Mouse (Mus musculus): ENCODE measurements around the gene Retreg1. TPM values are rescaled to one million over a fixed set of nuclear protein-coding genes. Genes with fewer than 3 reads are reported as not detected.
A peak's percentile ranks its signal among the peaks of the same experiment; 100 is the strongest.

Retreg1 gene
- polyA plus RNA-seq, 1 experiment from 2014 or later = 1.0 TPM

DNA sequence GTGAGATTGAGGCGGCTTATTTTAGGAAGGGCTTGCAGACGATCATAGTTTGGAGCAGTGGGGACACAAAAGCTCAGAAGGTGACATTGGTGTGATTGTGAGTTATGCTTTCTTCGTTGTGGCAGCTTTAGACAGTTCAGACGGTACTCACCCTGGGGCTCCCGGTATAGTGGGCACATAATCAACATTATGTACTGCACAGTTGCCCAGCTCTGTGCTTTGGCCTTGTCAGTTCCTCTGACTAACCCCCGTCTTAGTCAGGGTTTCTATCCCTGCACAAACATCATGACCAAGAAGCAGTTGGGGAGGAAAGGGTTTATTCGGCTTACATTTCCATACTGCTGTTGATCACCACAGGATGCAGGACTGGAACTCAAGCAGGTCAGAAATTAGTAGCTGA is 69.9 kb downstream of the Retreg1 start:
- 67% methylated on average over 7 of the region's 7 CpGs for WGBS (ENCODE audit: insufficient replicate concordance)
- Histone ChIP-seq H3K4me1 (peaks cover 9% of the 10 kb centered on the region; the same call in 1 of the 2 replicates), H3K27me3 (replicated peaks) (no peaks in the 10 kb centered on the region), H3K9ac (no peak overlapping the region), H3K9me3 (replicated peaks) (no peaks in the 10 kb centered on the region), H3K4me3 (no peak overlapping the region), H3K4me2 (no peak overlapping the region), H3K27ac (no peak overlapping the region), H3K36me3 (no peaks in the 10 kb centered on the region)
- no peak for ATAC-seq

DNA sequence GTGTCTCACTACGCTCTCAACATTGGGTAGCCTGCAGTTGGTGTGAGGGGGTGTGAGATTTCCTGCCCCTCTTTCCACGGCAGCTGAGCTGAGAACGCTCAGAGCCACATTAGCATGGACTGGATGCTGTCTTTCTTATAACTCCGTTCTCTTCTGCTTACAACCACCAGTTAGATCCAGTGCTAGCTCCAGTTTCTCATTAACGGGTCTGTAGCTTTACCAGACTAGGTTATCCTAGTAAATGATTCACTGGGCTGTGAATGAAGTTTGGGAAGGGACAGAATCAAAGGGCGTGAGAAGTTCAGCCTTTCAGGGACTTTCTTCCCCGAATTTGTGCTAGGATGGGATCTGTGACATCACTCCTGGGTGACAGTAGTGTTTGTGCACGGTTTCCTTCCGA is 70.7 kb downstream of the Retreg1 start:
- Histone ChIP-seq H3K9ac (no peak overlapping the region), H3K4me3 (no peak overlapping the region), H3K36me3 (no peaks in the 10 kb centered on the region), H3K27me3 (replicated peaks) (no peaks in the 10 kb centered on the region), H3K27ac (no peak overlapping the region), H3K4me1 (peaks cover 9% of the 10 kb centered on the region; the same call in 1 of the 2 replicates), H3K9me3 (replicated peaks) (no peaks in the 10 kb centered on the region), H3K4me2 (no peak overlapping the region)
- 59% methylated on average over 9 of the region's 9 CpGs for WGBS (ENCODE audit: insufficient replicate concordance)
- 0 out of 2 replicates have a peak, but pooled peaks have one; percentile 22 for ATAC-seq

- peaks cover 9% of the 10 kb centered on the region; the same call in 1 of the 2 replicates for H3K4me1 ChIP-seq
- no peak for ATAC-seq
- H3K9me3 ChIP-seq (replicated peaks) = no peaks in the 10 kb centered on the region
- H3K4me2 ChIP-seq = no peak overlapping the region
- H3K27ac ChIP-seq = no peak overlapping the region
- no peak overlapping the region for H3K4me3 ChIP-seq
- 63% methylated on average over 4 of the region's 4 CpGs for WGBS (ENCODE audit: insufficient replicate concordance)
- H3K9ac ChIP-seq = no peak overlapping the region
- no peaks in the 10 kb centered on the region for H3K27me3 ChIP-seq (replicated peaks)
- H3K36me3 ChIP-seq = no peaks in the 10 kb centered on the region
These were observed 71.2 kb downstream of the Retreg1 start for GRCm38 (mm10) chr15:25914160-25914559.

DNA sequence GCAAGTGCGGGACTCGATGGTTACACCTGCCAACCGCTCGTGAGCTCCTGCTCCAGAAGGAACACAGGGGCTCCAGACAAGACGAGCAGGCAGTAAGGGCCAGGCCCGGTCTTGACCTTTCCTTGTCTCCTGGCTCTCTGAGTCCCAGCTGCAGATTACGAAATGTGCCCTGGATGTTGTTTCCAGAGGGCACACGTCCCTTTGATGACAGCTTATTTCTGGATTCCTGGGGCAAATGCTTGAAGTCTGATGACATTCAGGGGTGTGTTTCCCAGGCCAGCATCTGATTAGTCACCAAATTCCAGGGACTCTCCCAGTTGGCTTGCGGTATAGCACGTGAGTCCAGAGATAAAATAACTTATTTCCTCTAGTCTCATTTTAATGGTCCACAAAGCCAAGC is 72.0 kb downstream of the Retreg1 start:
- ATAC-seq = no peak

GRCm38 (mm10) chr15:25915574-25916205 is 72.7 kb downstream of the Retreg1 start:
- H3K36me3 ChIP-seq = no peaks in the 10 kb centered on the region
- 57% methylated on average over 11 of the region's 11 CpGs for WGBS (ENCODE audit: insufficient replicate concordance)
- no peak overlapping the region for H3K4me2 ChIP-seq
- H3K9ac ChIP-seq = no peak overlapping the region
- no peaks in the 10 kb centered on the region for H3K27me3 ChIP-seq (replicated peaks)
- H3K4me3 ChIP-seq = no peak overlapping the region
- H3K9me3 ChIP-seq (replicated peaks) = no peaks in the 10 kb centered on the region
- no peak overlapping the region for H3K27ac ChIP-seq
- H3K4me1 ChIP-seq = peaks cover 4% of the 10 kb centered on the region; the same call in 1 of the 2 replicates
- no peak for ATAC-seq

More for the DNA sequence above, 72.0 kb downstream of the Retreg1 start:
- Histone ChIP-seq H3K4me2 (no peak overlapping the region), H3K9me3 (replicated peaks) (no peaks in the 10 kb centered on the region), H3K27me3 (replicated peaks) (no peaks in the 10 kb centered on the region), H3K9ac (no peak overlapping the region), H3K4me1 (peaks cover 9% of the 10 kb centered on the region; the same call in 1 of the 2 replicates), H3K4me3 (no peak overlapping the region), H3K27ac (no peak overlapping the region), H3K36me3 (no peaks in the 10 kb centered on the region)
- WGBS (ENCODE audit: insufficient replicate concordance) = 63% methylated on average over 10 of the region's 10 CpGs

DNA sequence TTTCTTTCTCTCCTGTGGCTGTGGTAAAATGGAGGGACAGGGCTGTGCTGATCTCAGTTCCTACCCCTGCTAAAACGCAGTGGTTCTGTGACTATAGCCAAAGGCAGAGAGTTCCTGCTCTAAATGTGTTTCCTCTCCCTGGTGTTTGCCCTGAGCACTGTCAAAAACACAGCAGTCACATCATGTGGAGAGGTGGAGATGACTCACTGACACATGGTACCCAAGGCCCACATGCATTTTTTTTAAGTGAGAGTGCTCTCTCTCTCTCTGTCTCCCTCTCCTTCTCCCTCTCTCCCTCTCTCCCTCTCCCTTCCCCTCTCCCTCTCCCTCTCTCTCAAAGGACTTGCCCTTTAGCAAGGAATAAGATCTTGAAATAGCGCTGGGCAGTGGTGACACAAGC is 73.3 kb downstream of the Retreg1 start:
- no peaks in the 10 kb centered on the region for H3K9me3 ChIP-seq (replicated peaks)
- H3K4me1 ChIP-seq = no peaks in the 10 kb centered on the region
- H3K27ac ChIP-seq = no peak overlapping the region
- H3K4me3 ChIP-seq = no peak overlapping the region
- no peak overlapping the region for H3K4me2 ChIP-seq
- no peaks in the 10 kb centered on the region for H3K36me3 ChIP-seq
- H3K9ac ChIP-seq = no peak overlapping the region
- H3K27me3 ChIP-seq (replicated peaks) = no peaks in the 10 kb centered on the region
- WGBS (ENCODE audit: insufficient replicate concordance) = 46% methylated on average over 2 of the region's 2 CpGs
- ATAC-seq = no peak

GRCm38 (mm10) chr15:25918641-25919040 is 75.7 kb downstream of the Retreg1 start:
- no peak for ATAC-seq
- no peak overlapping the region for H3K27ac ChIP-seq
- no peaks in the 10 kb centered on the region for H3K27me3 ChIP-seq (replicated peaks)
- no peak overlapping the region for H3K9ac ChIP-seq
- no peaks in the 10 kb centered on the region for H3K4me1 ChIP-seq
- 70% methylated on average over 7 of the region's 7 CpGs for WGBS (ENCODE audit: insufficient replicate concordance)
- H3K4me2 ChIP-seq = no peak overlapping the region
- H3K36me3 ChIP-seq = no peaks in the 10 kb centered on the region
- no peaks in the 10 kb centered on the region for H3K9me3 ChIP-seq (replicated peaks)
- no peak overlapping the region for H3K4me3 ChIP-seq

DNA sequence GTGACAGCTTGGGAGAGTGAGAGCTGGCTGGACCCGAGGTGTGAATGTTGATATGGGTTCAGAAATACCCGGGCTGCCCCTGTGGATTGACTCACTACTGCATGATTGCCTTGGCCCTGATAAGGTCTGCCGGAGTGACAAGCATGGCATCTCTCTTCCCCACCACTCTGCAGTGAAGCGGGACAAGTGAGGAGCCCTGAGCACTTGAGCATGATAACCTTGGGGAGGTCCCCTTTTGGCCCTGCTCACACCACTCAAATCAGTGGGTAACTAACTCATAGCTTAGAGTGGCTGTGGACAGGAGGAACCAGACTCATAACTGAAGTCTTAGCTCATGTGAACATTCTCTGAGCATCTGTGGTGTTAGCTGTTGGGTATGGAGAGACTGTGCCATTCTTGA is 77.0 kb downstream of the Retreg1 start:
- Histone ChIP-seq H3K4me2 (no peak overlapping the region), H3K27me3 (replicated peaks) (no peaks in the 10 kb centered on the region), H3K4me3 (no peak overlapping the region), H3K27ac (no peak overlapping the region), H3K9me3 (replicated peaks) (no peaks in the 10 kb centered on the region), H3K4me1 (no peaks in the 10 kb centered on the region), H3K36me3 (no peaks in the 10 kb centered on the region), H3K9ac (no peak overlapping the region)
- no peak for ATAC-seq
- WGBS (ENCODE audit: insufficient replicate concordance) = 48% methylated on average over 4 of the region's 4 CpGs

GRCm38 (mm10) chr15:25920886-25921285 is 77.9 kb downstream of the Retreg1 start:
- H3K4me1 ChIP-seq = no peaks in the 10 kb centered on the region
- no peak overlapping the region for H3K4me3 ChIP-seq
- no peak for ATAC-seq
- no peaks in the 10 kb centered on the region for H3K27me3 ChIP-seq (replicated peaks)
- no peaks in the 10 kb centered on the region for H3K9me3 ChIP-seq (replicated peaks)
- H3K4me2 ChIP-seq = no peak overlapping the region
- 72% methylated on average over 6 of the region's 6 CpGs for WGBS (ENCODE audit: insufficient replicate concordance)
- no peak overlapping the region for H3K9ac ChIP-seq
- H3K36me3 ChIP-seq = no peaks in the 10 kb centered on the region
- H3K27ac ChIP-seq = no peak overlapping the region

- WGBS (ENCODE audit: insufficient replicate concordance) = 62% methylated on average over 2 of the region's 2 CpGs
- H3K4me2 ChIP-seq = no peak overlapping the region
These were observed 79.0 kb downstream of the Retreg1 start for GRCm38 (mm10) chr15:25922007-25922406.

GRCm38 (mm10) chr15:25923916-25924315 is 80.9 kb downstream of the Retreg1 start:
- WGBS (ENCODE audit: insufficient replicate concordance) = 71% methylated on average over 8 of the region's 8 CpGs
- Histone ChIP-seq H3K9me3 (replicated peaks) (no peaks in the 10 kb centered on the region), H3K27ac (no peak overlapping the region), H3K4me2 (no peak overlapping the region), H3K36me3 (no peaks in the 10 kb centered on the region), H3K4me1 (no peaks in the 10 kb centered on the region), H3K9ac (no peak overlapping the region), H3K27me3 (replicated peaks) (no peaks in the 10 kb centered on the region), H3K4me3 (no peak overlapping the region)
- no peak for ATAC-seq

More at GRCm38 (mm10) chr15:25922007-25922406, 79.0 kb downstream of the Retreg1 start:
- Histone ChIP-seq H3K9me3 (replicated peaks) (no peaks in the 10 kb centered on the region), H3K4me1 (no peaks in the 10 kb centered on the region), H3K36me3 (no peaks in the 10 kb centered on the region), H3K27me3 (replicated peaks) (no peaks in the 10 kb centered on the region), H3K4me3 (no peak overlapping the region), H3K9ac (no peak overlapping the region), H3K27ac (no peak overlapping the region)
- ATAC-seq = no peak

- ATAC-seq = no peak
- Histone ChIP-seq H3K9me3 (replicated peaks) (no peaks in the 10 kb centered on the region), H3K4me2 (no peak overlapping the region), H3K36me3 (no peaks in the 10 kb centered on the region), H3K9ac (no peak overlapping the region), H3K27me3 (replicated peaks) (no peaks in the 10 kb centered on the region), H3K4me1 (0 out of 2 replicates have a peak, but pooled peaks cover 2% of the 10 kb centered on the region), H3K4me3 (no peak overlapping the region), H3K27ac (no peak overlapping the region)
- 70% methylated on average over 4 of the region's 4 CpGs for WGBS (ENCODE audit: insufficient replicate concordance)
These were observed 83.2 kb downstream of the Retreg1 start for GRCm38 (mm10) chr15:25926171-25926570.

DNA sequence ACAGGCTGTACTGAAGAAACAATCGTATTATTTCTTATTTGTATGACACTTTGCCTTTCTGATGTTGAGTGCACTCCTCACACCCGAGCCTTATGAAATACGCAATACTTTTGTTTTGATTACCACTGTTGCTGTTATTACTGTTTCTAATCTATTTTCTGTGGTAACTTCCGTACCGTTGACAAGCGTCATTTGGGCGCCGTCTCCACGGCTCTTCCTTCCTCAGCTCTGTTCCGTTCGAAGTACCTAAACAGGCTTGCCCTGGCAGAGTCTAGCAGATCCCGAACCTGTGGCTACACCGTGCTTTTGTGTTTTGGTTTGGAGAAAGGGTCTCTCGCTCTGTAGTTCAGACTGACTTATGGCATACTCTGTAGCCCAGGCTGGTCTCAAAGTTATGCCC is 84.1 kb downstream of the Retreg1 start:
- Histone ChIP-seq H3K4me2 (no peak overlapping the region), H3K27me3 (replicated peaks) (no peaks in the 10 kb centered on the region), H3K4me1 (0 out of 2 replicates have a peak, but pooled peaks cover 2% of the 10 kb centered on the region), H3K9me3 (replicated peaks) (no peaks in the 10 kb centered on the region), H3K9ac (no peak overlapping the region), H3K36me3 (no peaks in the 10 kb centered on the region), H3K27ac (no peak overlapping the region), H3K4me3 (no peak overlapping the region)
- ATAC-seq = no peak
- WGBS (ENCODE audit: insufficient replicate concordance) = 85% methylated on average over 14 of the region's 14 CpGs
